Mouse (Mus musculus): ENCODE data around the gene Ccdc106.
"Not testable (repeated sequence)": the region's sequence is repeated elsewhere in the genome, so short reads cannot be mapped to it uniquely, and the experiment has no call there.

The Ccdc106 gene

GRCm38 (mm10) chr7:5051193-5052192 lies 31.1 kb downstream of the Ccdc106 start, which contains the start of gene Zfp580:
Gene Zfp580 (plus strand): TSS chr7:5051538.
- no peak for DNase-seq (ENCODE audit: extremely low read depth, low read depth)

DNA sequence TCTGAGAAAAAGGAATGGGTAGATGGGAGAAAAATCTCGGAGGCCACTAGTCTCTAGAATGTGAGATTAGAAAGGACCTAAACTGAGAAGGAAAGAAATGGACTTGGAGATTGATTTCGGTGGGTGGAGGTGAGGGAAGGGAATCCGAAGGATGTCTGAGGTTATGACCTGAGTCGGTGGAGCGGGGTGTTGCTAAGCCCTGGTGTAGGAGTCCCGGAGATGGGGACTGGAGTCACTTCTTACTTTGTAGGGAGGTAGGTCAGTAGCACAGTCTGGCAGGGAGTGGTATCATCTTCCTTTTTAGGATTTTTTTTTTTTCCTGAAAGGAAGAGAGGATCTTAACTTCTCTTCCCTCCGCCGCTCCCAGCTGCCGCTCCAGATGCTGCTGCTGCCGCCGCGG lies 32.1 kb downstream of the Ccdc106 start:
- DNase-seq (ENCODE audit: extremely low read depth, low read depth): no peak

GRCm38 (mm10) chr7:5052931-5053343 lies 32.6 kb downstream of the Ccdc106 start:
- no peak for DNase-seq (ENCODE audit: extremely low read depth, low read depth)

DNA sequence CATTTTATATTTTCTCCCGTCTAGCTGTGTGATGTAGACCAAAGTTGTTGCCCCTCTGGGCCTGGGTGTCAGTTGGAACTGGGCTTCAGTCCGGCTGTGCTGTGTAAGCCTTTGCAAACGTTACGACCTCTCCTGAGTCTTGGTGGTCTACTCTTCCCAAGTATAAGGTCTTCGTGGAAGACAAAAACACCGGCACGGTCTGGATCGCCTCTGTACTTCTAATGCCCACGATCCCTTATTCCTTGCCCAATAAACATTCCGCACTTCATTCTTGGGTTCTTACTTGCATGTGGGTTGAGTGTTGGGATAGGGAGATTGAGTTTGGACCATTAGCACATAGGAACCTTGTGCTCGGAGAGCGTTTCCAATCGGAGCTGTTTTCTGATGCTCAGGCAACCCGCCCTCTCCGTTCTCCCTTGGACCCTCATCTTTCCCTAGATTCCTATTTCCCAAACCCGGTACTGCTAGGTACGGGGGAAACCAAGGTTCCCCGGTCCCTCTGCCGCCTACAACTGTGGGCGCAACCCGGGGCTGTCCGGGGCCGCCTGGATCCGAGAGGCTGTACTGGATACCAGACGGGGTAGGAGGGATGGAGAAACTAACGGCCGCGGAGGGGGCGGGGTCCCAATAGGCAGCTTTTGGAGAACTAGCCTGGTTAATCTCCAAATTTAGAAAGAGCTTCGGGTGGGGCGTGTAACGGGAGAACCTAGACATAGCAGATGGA lies 33.3 kb downstream of the Ccdc106 start:
- no peak for DNase-seq (ENCODE audit: extremely low read depth, low read depth)

GRCm38 (mm10) chr7:5056651-5057263 lies 36.4 kb downstream of the Ccdc106 start:
- no peak for DNase-seq (ENCODE audit: extremely low read depth, low read depth)

- DNase-seq (ENCODE audit: extremely low read depth, low read depth): no peak
Observed at GRCm38 (mm10) chr7:5057381-5057780, 37.0 kb downstream of the Ccdc106 start.

DNA sequence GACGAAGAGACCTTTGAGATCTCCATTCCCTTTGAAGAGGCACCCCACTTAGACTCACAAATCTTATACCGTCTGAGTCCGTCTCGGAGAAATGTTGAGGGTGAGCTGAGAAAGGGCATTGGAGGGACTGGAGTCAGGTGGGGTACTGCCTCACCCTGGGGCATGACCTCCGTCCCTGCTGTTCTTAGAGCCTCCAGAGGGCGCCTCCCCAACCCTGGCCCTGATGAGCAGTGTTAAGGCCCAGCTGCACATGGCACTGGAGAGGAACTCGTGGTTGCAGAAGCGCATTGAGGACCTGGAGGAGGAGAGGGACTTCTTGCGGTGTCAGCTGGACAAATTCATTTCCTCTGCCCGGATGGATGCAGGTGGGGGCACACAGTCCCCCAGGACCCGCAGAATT lies 37.5 kb downstream of the Ccdc106 start:
- no peak for DNase-seq (ENCODE audit: extremely low read depth, low read depth)

GRCm38 (mm10) chr7:5058631-5059030 lies 38.3 kb downstream of the Ccdc106 start:
- DNase-seq (ENCODE audit: extremely low read depth, low read depth): no peak

GRCm38 (mm10) chr7:5059421-5059820 lies 39.1 kb downstream of the Ccdc106 start:
- no peak for DNase-seq (ENCODE audit: extremely low read depth, low read depth)

DNA sequence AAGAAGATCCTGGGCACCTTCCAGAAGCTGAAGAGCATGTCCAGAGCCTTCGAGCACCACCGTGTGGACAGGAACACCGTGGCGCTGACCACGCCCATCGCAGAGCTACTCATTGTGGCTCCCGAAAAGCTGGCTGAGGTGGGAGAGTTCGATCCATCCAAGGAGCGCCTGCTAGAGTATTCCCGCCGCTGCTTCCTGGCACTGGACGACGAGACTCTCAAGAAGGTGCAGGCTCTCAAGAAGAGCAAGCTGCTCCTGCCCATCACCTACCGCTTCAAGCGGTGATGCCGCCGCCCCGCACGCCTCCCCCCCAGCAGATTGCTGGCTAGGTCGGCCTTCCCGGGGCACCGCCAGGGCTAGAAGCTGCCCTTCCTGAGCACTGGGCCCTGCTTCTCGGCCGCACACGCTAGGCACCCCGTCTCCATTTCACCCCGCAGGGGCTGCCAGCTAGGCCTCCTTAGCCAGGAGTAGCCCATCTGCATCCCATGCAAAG lies 39.9 kb downstream of the Ccdc106 start:
- DNase-seq (ENCODE audit: extremely low read depth, low read depth): no peak

DNA sequence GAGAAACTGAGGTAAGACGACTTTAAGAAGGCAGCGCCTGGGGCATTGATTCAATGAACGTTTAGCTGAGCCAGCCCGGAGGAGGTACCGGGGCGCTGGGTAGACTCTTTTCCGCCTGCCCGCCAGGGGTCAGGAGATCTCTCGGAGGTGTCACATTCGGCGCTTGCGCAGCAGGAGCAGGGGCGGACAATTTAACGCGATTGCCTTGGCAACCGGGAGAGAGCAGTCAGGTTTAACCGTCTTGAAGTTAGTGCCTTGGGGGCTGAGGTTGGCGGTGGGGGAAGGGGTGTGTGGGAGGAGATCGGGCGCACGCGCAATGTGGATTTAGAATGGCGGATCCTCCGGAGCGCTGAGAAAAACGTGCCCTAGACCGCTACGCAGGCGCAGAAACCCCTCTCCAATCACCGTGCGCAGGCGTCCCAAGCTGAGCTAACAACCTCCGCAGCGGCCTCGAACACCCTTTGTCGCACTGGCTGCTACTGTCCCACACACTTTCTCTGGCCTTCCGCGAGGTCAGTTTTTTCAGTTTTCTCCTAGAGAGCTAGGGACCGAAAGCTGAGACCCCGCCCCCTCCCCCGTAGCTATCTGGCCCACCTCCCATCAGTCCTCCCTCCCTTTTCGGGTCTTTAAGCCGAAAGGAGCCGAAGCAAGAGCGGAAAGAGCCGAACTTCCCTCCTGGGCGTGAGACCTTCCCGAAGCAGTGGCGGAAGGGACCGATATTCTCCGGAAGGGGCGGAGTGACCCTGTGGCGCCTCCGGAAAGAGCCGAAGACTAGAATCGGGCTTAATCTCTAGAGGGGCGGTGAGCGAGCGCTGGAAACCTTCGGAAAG lies 40.8 kb downstream of the Ccdc106 start:
- peak; percentile 91 for DNase-seq (ENCODE audit: extremely low read depth, low read depth)

GRCm38 (mm10) chr7:5061774-5062359 lies 41.5 kb downstream of the Ccdc106 start, which contains the start of gene U2af2:
Gene U2af2 (plus strand): TSS chr7:5062143.
- DNase-seq (ENCODE audit: extremely low read depth, low read depth): no peak

DNA sequence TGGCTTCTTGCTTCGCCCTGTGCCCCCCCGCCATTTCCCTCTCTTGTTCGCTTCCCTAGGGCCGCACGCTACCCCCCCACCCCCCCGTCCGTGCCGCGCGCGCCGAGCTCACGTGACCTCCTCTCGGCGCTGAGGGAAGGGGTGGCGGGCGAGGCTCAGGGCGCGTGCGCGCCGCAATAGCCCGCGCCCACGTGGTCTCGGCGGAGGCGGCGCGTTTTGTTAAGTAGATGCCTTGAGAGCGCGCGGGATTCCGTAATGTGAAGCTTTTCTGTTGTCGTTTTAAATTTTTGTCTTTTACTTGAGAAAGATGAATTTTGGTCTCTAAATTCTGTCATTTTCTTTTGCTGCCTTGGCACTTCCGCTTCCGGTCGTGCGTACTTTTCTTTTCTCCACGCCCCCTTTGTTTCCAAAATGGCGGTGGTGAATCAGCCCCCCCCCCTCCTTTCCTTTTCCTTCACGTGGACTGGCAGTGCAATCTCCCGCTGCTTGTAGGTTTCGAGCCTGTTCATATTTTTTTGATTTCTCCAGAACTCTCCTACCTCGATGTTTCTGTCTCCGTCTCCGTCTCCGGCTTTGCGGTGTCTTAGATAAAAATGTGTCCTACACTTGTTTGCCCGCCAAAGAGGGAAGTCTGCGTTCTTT lies 42.1 kb downstream of the Ccdc106 start:
- DNase-seq (ENCODE audit: extremely low read depth, low read depth): peak; percentile 76

DNA sequence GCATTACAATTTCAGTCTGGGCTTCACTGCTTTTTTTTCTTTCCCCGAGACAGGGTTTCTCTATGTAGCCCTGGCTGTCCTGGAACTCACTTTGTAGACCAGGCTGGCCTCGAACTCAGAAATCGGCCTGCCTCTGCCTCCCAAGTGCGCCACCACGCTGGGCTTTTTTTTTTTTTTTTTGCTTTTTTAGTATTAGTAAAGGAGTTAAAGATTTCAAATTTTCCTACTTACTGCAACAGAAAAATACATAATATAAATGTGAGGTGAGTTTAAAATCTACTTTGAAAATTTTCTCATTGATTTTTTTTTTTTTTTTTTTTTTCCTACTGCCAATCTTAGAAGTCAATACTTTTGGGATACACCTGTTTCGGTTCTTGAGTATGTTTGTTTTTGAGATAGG lies 44.5 kb downstream of the Ccdc106 start:
- DNase-seq (ENCODE audit: extremely low read depth, low read depth): no peak

DNA sequence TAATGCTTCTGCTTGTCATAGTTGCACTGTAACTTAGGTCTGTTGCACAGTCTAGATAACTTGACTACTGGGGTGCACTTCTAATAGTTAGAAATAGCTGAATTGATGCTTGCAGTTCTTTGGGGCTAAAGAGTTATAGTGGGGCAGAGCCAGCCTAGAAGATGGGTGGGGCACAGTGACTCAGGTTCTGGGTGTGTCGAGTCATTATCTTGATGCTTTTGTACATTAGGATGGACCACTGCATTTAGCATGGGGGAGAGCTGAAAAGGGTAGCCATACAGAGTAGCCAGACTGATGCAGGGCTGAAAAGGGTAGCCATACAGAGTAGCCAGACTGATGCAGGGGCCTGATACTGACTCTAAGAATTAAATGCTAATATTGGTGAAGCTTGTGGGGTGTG lies 53.2 kb downstream of the Ccdc106 start:
- no peak for DNase-seq (ENCODE audit: extremely low read depth, low read depth)

DNA sequence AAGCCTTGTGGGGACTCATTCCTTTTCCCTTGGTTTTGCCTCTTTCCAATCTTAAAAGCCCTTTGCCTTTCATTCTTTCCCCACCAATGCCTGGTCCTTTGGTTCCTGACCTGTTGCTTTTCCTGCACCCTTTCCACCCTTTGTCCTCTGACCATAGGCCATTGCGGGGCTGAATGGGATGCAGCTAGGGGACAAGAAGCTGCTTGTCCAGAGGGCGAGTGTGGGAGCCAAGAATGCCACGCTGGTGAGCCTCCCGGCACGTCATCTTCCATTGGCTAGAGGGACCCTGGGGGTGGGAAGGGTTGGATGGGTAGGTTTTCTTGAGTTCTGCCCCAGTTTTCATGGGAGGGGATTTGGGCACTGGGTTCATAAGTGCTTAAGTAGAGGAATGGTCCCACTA lies 54.6 kb downstream of the Ccdc106 start:
- DNase-seq (ENCODE audit: extremely low read depth, low read depth): no peak

- no peak for DNase-seq (ENCODE audit: extremely low read depth, low read depth)
Observed at GRCm38 (mm10) chr7:5076931-5077330, 56.6 kb downstream of the Ccdc106 start.

- DNase-seq (ENCODE audit: extremely low read depth, low read depth): not testable (repeated sequence)
Observed at GRCm38 (mm10) chr7:5079365-5080009, 59.1 kb downstream of the Ccdc106 start.

- peak; percentile 81 for DNase-seq (ENCODE audit: extremely low read depth, low read depth)
Observed at GRCm38 (mm10) chr7:5080010-5080751, 59.8 kb downstream of the Ccdc106 start, which contains the start of gene Epn1. Gene Epn1 (plus strand): TSS chr7:5080235.

Measured in MEL-GATA-1-ER (cell line).